Mouse (Mus musculus) spleen, postnatal 14 days (tissue): ENCODE data around the gene Rtbdn.
"Not testable (repeated sequence)": the region's sequence is repeated elsewhere in the genome, so short reads cannot be mapped to it uniquely, and the experiment has no call there.

ENCODE experiments used
- DNase-seq, 2 experiments: peaks; one replicate each; pipeline ENCODE4 v3.0.0; 2021 to 2022; ENCODE audit warnings: low spot score in 2 of 2

The Rtbdn gene

GRCm38 (mm10) chr8:84946528-84947240 lies at the start of gene Rtbdn:
Gene Rtbdn (plus strand): TSS chr8:84946991.
- no peak for DNase-seq

GRCm38 (mm10) chr8:84901071-84901470 lies 45.7 kb upstream of the Rtbdn start:
- DNase-seq, result peak; percentile 54 to 66

GRCm38 (mm10) chr8:84901752-84902151 lies 45.0 kb upstream of the Rtbdn start, which contains the start of gene Klf1:
Gene Klf1 (plus strand): TSS chr8:84901928.
- peak; percentile 36 to 43 for DNase-seq

GRCm38 (mm10) chr8:84902367-84902919 lies 44.3 kb upstream of the Rtbdn start:
- no peak for DNase-seq

GRCm38 (mm10) chr8:84902920-84903661 lies 43.7 kb upstream of the Rtbdn start:
- DNase-seq, result peak; percentile 89 to 92

GRCm38 (mm10) chr8:84904351-84904750 lies 42.4 kb upstream of the Rtbdn start:
- no peak for DNase-seq

GRCm38 (mm10) chr8:84907037-84907436 lies 39.8 kb upstream of the Rtbdn start:
- DNase-seq, result no peak

- no peak for DNase-seq
Observed at GRCm38 (mm10) chr8:84907493-84907892, 39.3 kb upstream of the Rtbdn start.

- DNase-seq, result not testable (repeated sequence)
Observed at GRCm38 (mm10) chr8:84907979-84908378, 38.8 kb upstream of the Rtbdn start.

GRCm38 (mm10) chr8:84908421-84909161 lies 38.2 kb upstream of the Rtbdn start, which contains the start of gene Dnase2a:
Gene Dnase2a (plus strand): TSS chr8:84908560.
- DNase-seq, result peak; percentile 92 to 94

- DNase-seq, result no peak
Observed at GRCm38 (mm10) chr8:84909162-84909767, 37.5 kb upstream of the Rtbdn start.

- DNase-seq, result no peak
Observed at GRCm38 (mm10) chr8:84909949-84910348, 36.8 kb upstream of the Rtbdn start.

- DNase-seq, result no peak
Observed at GRCm38 (mm10) chr8:84910551-84910950, 36.2 kb upstream of the Rtbdn start.

GRCm38 (mm10) chr8:84911854-84912253 lies 34.9 kb upstream of the Rtbdn start:
- no peak for DNase-seq

GRCm38 (mm10) chr8:84912391-84912790 lies 34.4 kb upstream of the Rtbdn start:
- DNase-seq, result no peak

GRCm38 (mm10) chr8:84912895-84913501 lies 33.8 kb upstream of the Rtbdn start:
- peak; percentile 75 to 76 for DNase-seq

GRCm38 (mm10) chr8:84913502-84913900 lies 33.3 kb upstream of the Rtbdn start:
- no peak for DNase-seq

- peak in 1 of 2 experiments; percentile 50 for DNase-seq
Observed at GRCm38 (mm10) chr8:84913960-84914359, 32.8 kb upstream of the Rtbdn start.

- DNase-seq, result no peak
Observed at GRCm38 (mm10) chr8:84915269-84915668, 31.5 kb upstream of the Rtbdn start.

GRCm38 (mm10) chr8:84917781-84918180 lies 29.0 kb upstream of the Rtbdn start:
- no peak for DNase-seq

- DNase-seq, result no peak
Observed at GRCm38 (mm10) chr8:84918646-84919045, 28.1 kb upstream of the Rtbdn start.
